Mouse (Mus musculus) ES-E14 (cell line): ENCODE data around the gene Zfp830.

ENCODE experiments used
- CHD2 ChIP-seq: IDR thresholded peaks from 2 replicates; pipeline ENCODE4 v1.6.1; 2014; ENCODE audit warnings: mild to moderate bottlenecking, low read depth, low read length, inconsistent platforms
- HCFC1 ChIP-seq: IDR thresholded peaks from 2 replicates; pipeline ENCODE4 v1.6.1; 2012; ENCODE audit warnings: low read length, inconsistent platforms, borderline replicate concordance; ENCODE audit not compliant: insufficient read depth
- ZC3H11A ChIP-seq: IDR thresholded peaks from 2 replicates; pipeline ENCODE4 v1.6.1; 2012; ENCODE audit warnings: low read depth, mild to moderate bottlenecking, inconsistent platforms, low read length, borderline replicate concordance

DNA sequence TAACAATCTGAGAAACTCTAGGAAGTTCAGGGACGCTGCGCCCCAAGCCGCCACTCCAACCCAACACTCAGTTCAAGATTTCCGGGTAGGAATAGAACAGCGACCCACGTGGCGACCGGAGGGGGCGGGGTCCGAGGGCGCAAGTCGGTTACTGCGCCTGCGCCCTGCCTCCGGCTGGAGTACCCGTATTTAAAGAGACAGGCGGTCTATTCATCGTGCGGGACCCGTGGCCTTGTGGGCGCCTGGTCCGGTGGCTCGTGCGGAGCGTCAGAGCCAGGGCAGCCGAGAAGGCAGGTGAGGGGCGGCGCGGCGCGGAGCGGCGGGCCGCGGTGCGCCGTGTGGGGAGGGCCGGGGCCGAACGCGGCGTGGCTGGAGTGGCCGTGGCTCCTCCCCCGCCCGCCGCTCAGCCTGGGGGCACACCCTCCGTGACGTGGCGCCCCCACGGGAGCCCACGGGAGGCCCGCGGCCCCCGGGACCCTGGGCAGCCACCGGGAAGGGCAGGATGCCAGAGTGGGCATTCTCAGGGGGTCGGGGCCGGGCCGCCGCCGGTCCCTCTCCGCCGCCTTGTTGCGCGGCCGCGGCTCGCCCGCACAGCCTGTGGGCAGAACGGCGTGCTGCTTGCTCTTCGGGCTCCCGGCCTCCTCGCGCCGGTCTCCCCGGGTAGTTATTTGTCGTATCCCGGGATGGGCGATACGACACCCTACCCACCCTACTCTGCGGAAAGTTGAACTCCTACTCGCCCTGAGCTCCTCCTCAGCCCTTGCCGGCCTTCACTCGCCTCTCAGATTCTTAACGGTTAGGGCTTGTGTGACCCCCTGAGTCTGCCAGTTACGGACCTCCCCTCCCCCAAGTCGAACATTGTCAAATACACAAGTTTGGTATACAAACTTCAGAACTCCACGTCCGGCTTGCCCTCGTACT lies 17.1 kb downstream of the Zfp830 start, which contains the start of gene Lig3:
- TF ChIP-seq ZC3H11A, result no peak
- TF ChIP-seq CHD2, result no peak
- TF ChIP-seq HCFC1, result peak; percentile 38; the same call in 1 of the 2 replicates
